Comparison of ENCODE assay signal across 7 mouse cellular contexts in the genomic region with DNA sequence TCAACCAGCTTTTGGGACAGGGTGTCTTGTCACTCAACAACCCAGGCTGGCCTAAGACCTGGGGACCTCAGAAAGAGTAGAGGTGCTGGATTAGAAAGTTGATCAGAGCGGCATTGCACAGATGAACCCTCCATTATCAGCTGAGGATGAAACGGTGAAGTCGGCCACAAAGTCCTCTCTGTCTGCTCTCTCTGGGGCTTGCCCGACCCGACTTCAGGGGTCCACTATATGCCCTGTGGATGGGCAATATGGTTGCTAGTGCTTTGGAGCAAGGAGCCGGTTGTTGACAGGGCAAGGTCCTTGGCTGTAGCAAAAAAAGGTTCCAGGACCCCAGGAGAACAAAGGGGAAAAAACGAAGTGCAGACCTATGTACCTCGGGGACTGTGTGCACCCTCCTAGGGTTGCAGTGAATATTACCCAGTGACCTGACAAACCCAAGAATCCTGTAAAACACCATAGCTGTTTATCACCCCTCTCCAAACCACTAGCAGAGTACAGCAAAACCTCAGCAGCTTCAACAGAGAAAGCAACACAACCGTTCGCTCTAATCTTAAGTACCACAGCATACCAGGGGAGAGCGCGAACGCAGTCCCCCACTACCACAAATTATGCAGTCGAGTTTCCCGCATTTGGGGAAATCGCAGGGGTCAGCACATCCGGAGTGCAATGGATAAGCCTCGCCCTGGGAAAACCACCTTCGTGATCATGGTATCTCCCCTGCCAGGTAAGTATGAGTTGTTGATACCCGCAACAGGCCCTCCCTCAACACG. TPM values are rescaled to one million over a fixed set of nuclear protein-coding genes. Genes with fewer than 3 reads are reported as not detected.
A peak's percentile ranks its signal among the peaks of the same experiment; 100 is the strongest.
DNase-seq lines count a peak whose midpoint lies in the region; ATAC-seq and TF ChIP-seq lines count a peak whose summit lies in the region.
"Not testable (repeated sequence)": the region's sequence is repeated elsewhere in the genome, so short reads cannot be mapped to it uniquely, and the experiment has no call there.

No protein-coding gene starts in this region.

- TF ChIP-seq EP300 in liver, embryonic 14.5 days (IDR thresholded peaks at IDR 0.05; ENCODE audit: low read depth), result not testable (repeated sequence)

- H3K4me3 ChIP-seq in embryonic facial prominence, embryonic 15.5 days (replicated peaks); hindbrain, embryonic 13.5 days; kidney, embryonic 15.5 days (replicated peaks); liver, embryonic 14.5 days (ENCODE audit: insufficient read depth in 1 of 2, low read depth in 2 of 2, low read length in 2 of 2); midbrain, embryonic 11.5 days (ENCODE audit: low read depth, low read length); neural tube, embryonic 14.5 days (ENCODE audit: low read depth, low read length): not testable (repeated sequence)

- H3K4me1 ChIP-seq in embryonic facial prominence, embryonic 15.5 days; hindbrain, embryonic 13.5 days (replicated peaks); kidney, embryonic 15.5 days; liver, embryonic 14.5 days (replicated peaks; ENCODE audit: control insufficient read depth in 2 of 2, insufficient read depth in 2 of 2, low read length in 1 of 2); midbrain, embryonic 11.5 days (ENCODE audit: control insufficient read depth, insufficient read depth, low read length); neural tube, embryonic 14.5 days (ENCODE audit: control insufficient read depth, insufficient read depth, low read length): not testable (repeated sequence)

- H3K27ac ChIP-seq in embryonic facial prominence, embryonic 15.5 days (replicated peaks); hindbrain, embryonic 13.5 days; kidney, embryonic 15.5 days; liver, embryonic 14.5 days; midbrain, embryonic 11.5 days (ENCODE audit: low read depth, low read length); neural tube, embryonic 14.5 days (ENCODE audit: low read depth, low read length): not testable (repeated sequence)

- ATAC-seq in embryonic facial prominence, embryonic 15.5 days (ENCODE audit: insufficient number of reproducible peaks, low FRiP score, low TSS enrichment, low read depth), result peak; percentile 88
- peak; percentile 47 for ATAC-seq in granulocyte monocyte progenitor cell, adult 5-6 weeks (replicated peaks; ENCODE audit: poor library complexity, severe bottlenecking)
- peak; percentile 83 for ATAC-seq in hindbrain, embryonic 13.5 days (ENCODE audit: low FRiP score)
- ATAC-seq in kidney, embryonic 15.5 days (replicated peaks; ENCODE audit: low FRiP score), result peak; percentile 88
- ATAC-seq in liver, embryonic 14.5 days (ENCODE audit: insufficient read depth), result peak; percentile 83
- peak; percentile 82 for ATAC-seq in midbrain, embryonic 11.5 days (ENCODE audit: low FRiP score)
- peak; percentile 79 for ATAC-seq in neural tube, embryonic 14.5 days (ENCODE audit: low read depth)

- H3K4me2 ChIP-seq in embryonic facial prominence, embryonic 15.5 days (replicated peaks); hindbrain, embryonic 13.5 days; kidney, embryonic 15.5 days; liver, embryonic 14.5 days (ENCODE audit: low read depth); midbrain, embryonic 11.5 days; neural tube, embryonic 14.5 days (ENCODE audit: low read depth, low read length): not testable (repeated sequence)

- H3K9ac ChIP-seq in embryonic facial prominence, embryonic 15.5 days; hindbrain, embryonic 13.5 days; kidney, embryonic 15.5 days; liver, embryonic 14.5 days (replicated peaks); midbrain, embryonic 11.5 days (ENCODE audit: low read length); neural tube, embryonic 14.5 days (replicated peaks; ENCODE audit: low read depth, low read length): not testable (repeated sequence)

- no CpG with 5 or more reads among the region's 21 CpGs for WGBS in embryonic facial prominence, embryonic 15.5 days
- WGBS in hindbrain, embryonic 13.5 days, result no CpG with 5 or more reads among the region's 21 CpGs
- WGBS in kidney, embryonic 15.5 days, result no CpG with 5 or more reads among the region's 21 CpGs
- no CpG with 5 or more reads among the region's 21 CpGs for WGBS in liver, embryonic 14.5 days (ENCODE audit: insufficient replicate concordance)
- no CpG with 5 or more reads among the region's 21 CpGs for WGBS in midbrain, embryonic 11.5 days
- WGBS in neural tube, embryonic 14.5 days, result no CpG with 5 or more reads among the region's 21 CpGs

- TF ChIP-seq CTCF in liver, embryonic 14.5 days (IDR thresholded peaks at IDR 0.05; ENCODE audit: low read depth), result not testable (repeated sequence)

- not testable (repeated sequence) for H3K9me3 ChIP-seq in embryonic facial prominence, embryonic 15.5 days (replicated peaks); hindbrain, embryonic 13.5 days; kidney, embryonic 15.5 days (replicated peaks); liver, embryonic 14.5 days (ENCODE audit: control insufficient read depth, low read length); midbrain, embryonic 11.5 days (ENCODE audit: control insufficient read depth, low read length); neural tube, embryonic 14.5 days (ENCODE audit: control insufficient read depth, low read length)

- not testable (repeated sequence) for H3K36me3 ChIP-seq in embryonic facial prominence, embryonic 15.5 days; hindbrain, embryonic 13.5 days; kidney, embryonic 15.5 days; liver, embryonic 14.5 days (replicated peaks; ENCODE audit: control insufficient read depth, insufficient read depth, low read depth); midbrain, embryonic 11.5 days (ENCODE audit: control insufficient read depth, insufficient read depth, low read length); neural tube, embryonic 14.5 days (ENCODE audit: control insufficient read depth, insufficient read depth, low read length)

- H3K27me3 ChIP-seq in embryonic facial prominence, embryonic 15.5 days; hindbrain, embryonic 13.5 days; kidney, embryonic 15.5 days; liver, embryonic 14.5 days (ENCODE audit: control insufficient read depth, insufficient read depth, low read length); midbrain, embryonic 11.5 days (ENCODE audit: control insufficient read depth, insufficient read depth, low read length); neural tube, embryonic 14.5 days (ENCODE audit: control insufficient read depth, insufficient read depth, low read length): not testable (repeated sequence)

- DNase-seq in liver, embryonic 14.5 days (ENCODE audit: low read depth in 3 of 3, low spot score in 3 of 3); midbrain, embryonic 11.5 days (ENCODE audit: low spot score, missing footprints): not testable (repeated sequence)

RNA-seq across cellular contexts. Expression of a gene that starts 42.4 kb away (rescaled TPM):
- polyA plus RNA-seq in embryonic facial prominence, embryonic 15.5 days (2015; fragmentation: Nextera tagmentation; extraction: Ambion mirVana), result 71.1 and 72.6 TPM in 2 replicates
- 49.9 and 62.1 TPM in 2 replicates for total RNA-seq in granulocyte monocyte progenitor cell, adult 5-6 weeks (2014; fragmentation: Nextera tagmentation)
- 50.8 and 73.5 TPM in 2 replicates for total RNA-seq in granulocyte monocyte progenitor cell, adult 5-6 weeks (2017)
- 90.3 and 97.2 TPM in 2 replicates for polyA plus RNA-seq in hindbrain, embryonic 13.5 days (2015; fragmentation: Nextera tagmentation; extraction: Ambion mirVana)
- polyA plus RNA-seq in kidney, embryonic 15.5 days (2015; fragmentation: Nextera tagmentation; extraction: Ambion mirVana), result 61.6 and 63.3 TPM in 2 replicates
- 4.0 and 8.7 TPM in 2 replicates for polyA plus RNA-seq in liver, embryonic 14.5 days (2012; rRNA removed)
- polyA plus RNA-seq in liver, embryonic 14.5 days (2014; fragmentation: Nextera tagmentation; extraction: Ambion mirVana), result 41.8 and 45.7 TPM in 2 replicates
- polyA plus RNA-seq in midbrain, embryonic 11.5 days (2014; fragmentation: Nextera tagmentation; extraction: Ambion mirVana), result 77.8 and 88.0 TPM in 2 replicates
- polyA plus RNA-seq in neural tube, embryonic 14.5 days (2014; fragmentation: Nextera tagmentation; extraction: Ambion mirVana), result 77.2 and 83.9 TPM in 2 replicates

RNA-seq across cellular contexts. Expression of a gene that starts 57.4 kb away (rescaled TPM):
- polyA plus RNA-seq in embryonic facial prominence, embryonic 15.5 days (2015; fragmentation: Nextera tagmentation; extraction: Ambion mirVana), result 161 and 163 TPM in 2 replicates
- 47.8 and 71.6 TPM in 2 replicates for total RNA-seq in granulocyte monocyte progenitor cell, adult 5-6 weeks (2014; fragmentation: Nextera tagmentation)
- total RNA-seq in granulocyte monocyte progenitor cell, adult 5-6 weeks (2017), result 77.0 and 77.2 TPM in 2 replicates
- polyA plus RNA-seq in hindbrain, embryonic 13.5 days (2015; fragmentation: Nextera tagmentation; extraction: Ambion mirVana), result 178 and 201 TPM in 2 replicates
- polyA plus RNA-seq in kidney, embryonic 15.5 days (2015; fragmentation: Nextera tagmentation; extraction: Ambion mirVana), result 186 and 200 TPM in 2 replicates
- 11.3 and 17.4 TPM in 2 replicates for polyA plus RNA-seq in liver, embryonic 14.5 days (2012; rRNA removed)
- 46.1 and 50.5 TPM in 2 replicates for polyA plus RNA-seq in liver, embryonic 14.5 days (2014; fragmentation: Nextera tagmentation; extraction: Ambion mirVana)
- polyA plus RNA-seq in midbrain, embryonic 11.5 days (2014; fragmentation: Nextera tagmentation; extraction: Ambion mirVana), result 251 and 261 TPM in 2 replicates
- 130 and 174 TPM in 2 replicates for polyA plus RNA-seq in neural tube, embryonic 14.5 days (2014; fragmentation: Nextera tagmentation; extraction: Ambion mirVana)
